Mouse (Mus musculus): Measurements from ENCODE around the gene Kcna5. TPM values are rescaled to one million over a fixed set of nuclear protein-coding genes. Genes with fewer than 3 reads are reported as not detected.

The Kcna5 gene
- total RNA-seq, 2 experiments from 2014 or later = 3.8 to 10.3 TPM

- H3K4me3 ChIP-seq = no peak overlapping the region
- no peak for TF ChIP-seq CTCF (IDR thresholded peaks at IDR 0.05)
These were observed 51.8 kb downstream of the Kcna5 start for GRCm38 (mm10) chr6:126483264-126483867.

More at GRCm38 (mm10) chr6:126483264-126483867, 51.8 kb downstream of the Kcna5 start:
- H3K27ac ChIP-seq = no peak overlapping the region
- intact Hi-C loops (cut with DNase I) = no loop called here
- DNase-seq = peak; percentile 84

Other genes with a start within 250 kb of the Kcna5 start
- 1 to 10 TPM; 1.0 to 1.4 TPM for gene Kcna1, start 111.0 kb upstream of the Kcna5 start, total RNA-seq (2021)
- under 1 TPM; 0.15 to 0.28 TPM for gene Kcna6, start 205.3 kb upstream of the Kcna5 start, total RNA-seq (2021)

All from gastrocnemius, adult 2 months (tissue).